Mouse (Mus musculus): ENCODE data around the gene Zfp786. TPM values are rescaled to one million over a fixed set of nuclear protein-coding genes. Genes with fewer than 3 reads are reported as not detected.
"Not testable (repeated sequence)": the region's sequence is repeated elsewhere in the genome, so short reads cannot be mapped to it uniquely, and the experiment has no call there.

Zfp786 gene
- under 1 TPM; 0.73 to 0.88 TPM for total RNA-seq (2021)
- long read RNA-seq, experiment 1 = 0 reads
- long read RNA-seq, experiment 2, partial matches to known transcripts = 0 of 2 reads
- long read RNA-seq, experiment 2, other reads (novel, unspliced or antisense) = 1 of 2 reads

- DNase-seq = peak; percentile 97
These were observed at the start of gene Zfp786 for GRCm38 (mm10) chr6:47830104-47831078. TSS of gene Zfp786 (minus strand) at chr6:47830867.

GRCm38 (mm10) chr6:47880166-47880565, 49.5 kb upstream of the Zfp786 start:
- DNase-seq = no peak

GRCm38 (mm10) chr6:47879049-47879716, 48.5 kb upstream of the Zfp786 start:
- no peak for DNase-seq

- DNase-seq = no peak
These were observed 47.9 kb upstream of the Zfp786 start for GRCm38 (mm10) chr6:47878593-47878992.

- DNase-seq = no peak
These were observed 47.5 kb upstream of the Zfp786 start for GRCm38 (mm10) chr6:47878133-47878514.

- peak; percentile 88 for DNase-seq
These were observed 46.9 kb upstream of the Zfp786 start for GRCm38 (mm10) chr6:47877461-47878132.

- no peak for DNase-seq
These were observed 46.4 kb upstream of the Zfp786 start, which contains the start of gene Zfp282 for GRCm38 (mm10) chr6:47877058-47877457. TSS of gene Zfp282 (plus strand) at chr6:47877204.

- no peak for DNase-seq
These were observed 41.6 kb upstream of the Zfp786 start for GRCm38 (mm10) chr6:47872266-47872665.

- not testable (repeated sequence) for DNase-seq
These were observed 27.1 kb upstream of the Zfp786 start for GRCm38 (mm10) chr6:47857729-47858128.

GRCm38 (mm10) chr6:47857241-47857640, 26.6 kb upstream of the Zfp786 start:
- no peak for DNase-seq

- DNase-seq = no peak
These were observed 15.1 kb upstream of the Zfp786 start for GRCm38 (mm10) chr6:47845779-47846178.

GRCm38 (mm10) chr6:47842337-47842736, 11.7 kb upstream of the Zfp786 start:
- DNase-seq = no peak

- DNase-seq = no peak
These were observed 11.2 kb upstream of the Zfp786 start for GRCm38 (mm10) chr6:47841831-47842230.

GRCm38 (mm10) chr6:47841077-47841476, 10.4 kb upstream of the Zfp786 start:
- no peak for DNase-seq

- DNase-seq = no peak
These were observed 7.0 kb upstream of the Zfp786 start for GRCm38 (mm10) chr6:47837630-47838029.

GRCm38 (mm10) chr6:47835984-47836521, 5.4 kb upstream of the Zfp786 start:
- peak; percentile 44 for DNase-seq

GRCm38 (mm10) chr6:47835482-47835983, 4.9 kb upstream of the Zfp786 start, which contains the start of gene Zfp398:
TSS of gene Zfp398 (plus strand) at chr6:47835661.
- peak; percentile 98 for DNase-seq

GRCm38 (mm10) chr6:47832220-47832619, 1.6 kb upstream of the Zfp786 start:
- no peak for DNase-seq

- DNase-seq = no peak
These were observed 1.7 kb downstream of the Zfp786 start for GRCm38 (mm10) chr6:47828950-47829349.

- DNase-seq = no peak
These were observed 3.2 kb downstream of the Zfp786 start for GRCm38 (mm10) chr6:47827462-47827861.

- DNase-seq = no peak
These were observed 6.4 kb downstream of the Zfp786 start for GRCm38 (mm10) chr6:47824241-47824640.

GRCm38 (mm10) chr6:47821776-47822175, 8.9 kb downstream of the Zfp786 start:
- no peak for DNase-seq
